Comparison of ENCODE assay signal across 26 mouse cellular contexts in the genomic region with DNA sequence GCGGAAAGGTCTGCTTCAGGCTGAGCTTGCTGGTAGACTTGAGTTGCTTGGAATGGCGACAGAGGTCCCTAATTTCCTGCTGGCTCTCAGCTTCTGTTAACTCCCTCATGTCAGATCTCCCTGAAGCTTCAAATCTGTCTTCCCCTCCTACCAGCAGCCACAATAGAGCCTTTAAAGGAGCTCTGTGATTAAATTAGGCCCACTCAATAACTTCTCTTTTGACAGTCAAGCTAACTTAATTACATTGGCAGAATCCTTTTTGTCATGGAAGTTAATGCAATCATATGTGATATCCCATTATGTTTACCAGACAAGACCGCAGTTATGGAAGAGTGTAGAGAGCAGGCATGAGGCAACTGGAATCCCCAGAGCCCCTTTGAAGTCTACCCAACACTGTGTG. TPM values are rescaled to one million over a fixed set of nuclear protein-coding genes. Genes with fewer than 3 reads are reported as not detected.
"Had no signal": no experiment of that assay in that cellular context is flagged by ENCODE, and none has a peak within 500 bp of the region (broad histone marks: within the 10 kb centered on the region; RNA-seq: fewer than 3 reads in every experiment).

No protein-coding gene starts in this region.

- H3K9ac ChIP-seq: kidney, embryonic 15.5 days; liver, embryonic 13.5 days; midbrain, embryonic 12.5 days; neural tube, embryonic 13.5 days had no signal

- H3K4me2 ChIP-seq: kidney, embryonic 15.5 days; liver, embryonic 13.5 days; midbrain, embryonic 12.5 days; neural tube, embryonic 13.5 days had no signal

- H3K4me1 ChIP-seq: kidney, embryonic 15.5 days; liver, embryonic 13.5 days had no signal

- H3K9me3 ChIP-seq: kidney, embryonic 15.5 days; liver, embryonic 13.5 days; midbrain, embryonic 12.5 days; neural tube, embryonic 13.5 days had no signal

- H3K27me3 ChIP-seq: kidney, embryonic 15.5 days; liver, embryonic 13.5 days; midbrain, embryonic 12.5 days; neural tube, embryonic 13.5 days had no signal

- ATAC-seq: intestine, postnatal 0 days; midbrain, embryonic 16.5 days had no signal

- H3K27ac ChIP-seq: kidney, embryonic 15.5 days; layer of hippocampus, adult 2 months; left cerebral cortex, adult 2 months; liver, embryonic 13.5 days; midbrain, embryonic 12.5 days; neural tube, embryonic 13.5 days had no signal

- H3K36me3 ChIP-seq: kidney, embryonic 15.5 days; liver, embryonic 13.5 days; midbrain, embryonic 12.5 days; neural tube, embryonic 13.5 days had no signal

- DNase-seq: kidney, adult 8-10 months; kidney, postnatal 14 days; kidney, postnatal 4 days; layer of hippocampus, postnatal 36 days; liver, embryonic 13.5 days; lung, adult 2 months; lung, postnatal 14 days; right cerebral cortex, adult 18-20 months; right cerebral cortex, postnatal 14 days; right cerebral cortex, postnatal 4 days had no signal

- H3K4me3 ChIP-seq: kidney, embryonic 15.5 days; layer of hippocampus, adult 2 months; left cerebral cortex, adult 2 months; liver, embryonic 13.5 days; midbrain, embryonic 12.5 days; myocyte; neural tube, embryonic 13.5 days had no signal

RNA-seq across cellular contexts. Expression of gene Zfp957, which starts 50.5 kb away (rescaled TPM):
- polyA plus RNA-seq: intestine, postnatal 0 days; limb, embryonic 11.5 days; limb, embryonic 14.5 days; liver, adult 2 months; liver, embryonic 13.5 days; liver, embryonic 16.5 days; lung, adult 2 months; lung, embryonic 16.5 days; midbrain, embryonic 12.5 days; midbrain, embryonic 16.5 days; myocyte; neural tube, embryonic 13.5 days; stomach, embryonic 16.5 days; thymus, adult 2 months; urinary bladder, adult 2 months had no signal
